Mouse (Mus musculus): Measurements from ENCODE around the gene Iqca.

The Iqca gene

DNA sequence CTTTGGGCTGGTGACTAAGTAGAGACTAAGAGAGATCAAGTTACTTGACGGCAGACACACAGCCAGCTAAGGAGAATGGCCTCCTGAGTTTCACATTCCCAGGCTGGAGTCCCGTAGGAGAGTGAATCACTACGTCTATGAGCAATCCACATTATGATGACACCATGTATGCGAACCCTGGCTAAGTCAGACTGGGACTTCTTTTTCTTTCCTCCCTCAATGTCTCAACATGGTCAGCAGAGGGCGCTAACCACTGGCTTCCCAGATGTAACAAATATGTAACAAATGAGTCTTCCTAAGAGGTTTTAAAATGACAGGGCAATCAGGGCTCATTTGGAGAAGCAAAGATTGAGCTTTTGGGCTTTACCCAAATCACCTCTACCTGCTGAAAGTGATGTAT, 101.9 kb downstream of the Iqca start:
- DNase-seq = peak; percentile 69

DNA sequence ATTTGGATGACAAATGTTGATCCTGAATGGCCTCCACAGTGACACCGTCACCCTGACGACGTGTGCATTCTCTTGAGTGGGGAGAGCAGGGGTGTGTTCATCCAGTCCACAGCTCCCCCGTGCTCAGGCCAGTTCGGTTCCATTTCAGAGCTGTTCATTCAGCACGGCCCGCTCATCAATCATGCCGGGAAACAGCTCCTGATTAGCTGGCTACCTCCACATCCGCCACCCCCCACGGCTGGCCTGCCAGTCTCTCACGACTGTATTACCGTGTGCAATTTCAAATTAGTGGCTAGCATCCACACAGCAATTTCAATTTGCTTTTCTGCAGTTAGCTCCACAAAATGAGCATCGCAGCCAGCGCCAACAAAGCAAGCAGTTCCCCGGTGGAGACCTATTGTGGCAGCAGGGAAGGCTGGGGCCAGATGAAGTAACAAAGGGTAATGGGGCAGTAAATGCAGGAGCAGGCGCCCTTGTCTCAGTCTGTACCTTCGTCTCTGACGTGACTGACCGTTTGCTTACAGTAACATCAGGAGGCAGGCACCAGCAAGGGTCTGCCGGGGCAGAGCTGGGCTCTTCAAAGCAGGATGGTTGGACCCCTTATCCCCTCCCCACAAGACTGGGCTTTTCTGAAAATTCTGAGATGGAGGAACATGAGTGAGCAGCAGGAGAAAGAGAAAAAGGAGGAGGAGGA, 103.0 kb downstream of the Iqca start:
- peak; percentile 24 for DNase-seq

DNA sequence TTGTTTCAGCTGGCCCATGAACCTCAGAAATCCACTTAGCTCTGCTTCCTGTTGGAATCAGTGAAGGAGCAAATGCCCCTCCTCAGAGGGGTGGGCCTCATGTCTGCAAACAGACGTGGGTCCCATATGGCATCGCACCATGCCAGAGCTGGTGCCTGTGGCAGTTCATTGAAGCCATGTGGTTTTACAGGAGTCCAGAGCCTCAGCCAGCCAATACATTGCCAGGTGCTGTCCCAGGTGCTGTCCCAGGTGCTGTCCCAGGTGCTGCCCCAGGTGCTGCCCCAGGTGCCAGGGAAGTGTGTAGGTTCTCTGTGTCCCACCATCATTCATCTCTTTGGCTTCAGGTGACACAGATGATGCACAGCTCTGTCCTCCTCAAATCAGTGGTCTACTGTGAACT, 124.9 kb downstream of the Iqca start:
- DNase-seq = peak; percentile 33

DNA sequence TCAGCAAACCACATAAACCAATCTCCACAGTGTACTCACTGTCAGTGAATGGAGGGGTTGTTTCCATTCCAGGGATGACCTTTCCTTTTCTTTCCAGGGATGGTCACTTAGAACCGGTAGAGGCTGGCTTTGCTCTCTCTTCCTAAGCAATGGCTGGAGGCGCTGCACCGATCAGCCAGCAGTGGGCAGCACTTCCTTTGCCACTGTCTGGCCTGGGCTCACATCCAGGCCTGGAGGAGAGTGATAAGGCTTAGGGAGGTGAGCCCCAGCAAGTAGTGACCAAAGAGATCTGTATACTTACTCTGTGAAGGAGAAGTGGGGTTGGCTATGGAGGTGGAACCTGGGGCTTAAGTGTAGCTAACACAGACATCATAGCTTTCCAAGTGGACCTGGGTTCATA, 126.3 kb downstream of the Iqca start:
- peak; percentile 65 for DNase-seq

DNA sequence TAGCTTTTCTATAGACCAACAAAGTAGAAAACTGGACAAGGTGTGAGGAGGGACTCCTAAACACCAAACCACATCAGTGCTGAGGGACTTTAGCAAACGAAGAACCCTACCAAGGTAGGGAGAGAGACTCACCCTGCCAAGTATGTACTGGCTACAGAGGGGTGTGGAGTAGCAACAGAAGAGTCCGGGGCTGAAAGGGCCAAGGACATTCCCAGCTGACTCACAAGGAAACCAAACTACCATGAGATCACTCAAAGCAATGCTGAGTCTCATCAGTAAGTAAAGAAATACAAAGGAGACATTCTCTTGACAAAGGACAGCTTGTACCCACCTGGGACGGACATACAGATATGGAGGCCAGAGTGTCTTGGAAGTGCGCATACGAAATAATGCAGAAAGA, 132.9 kb downstream of the Iqca start:
- DNase-seq = no peak

DNA sequence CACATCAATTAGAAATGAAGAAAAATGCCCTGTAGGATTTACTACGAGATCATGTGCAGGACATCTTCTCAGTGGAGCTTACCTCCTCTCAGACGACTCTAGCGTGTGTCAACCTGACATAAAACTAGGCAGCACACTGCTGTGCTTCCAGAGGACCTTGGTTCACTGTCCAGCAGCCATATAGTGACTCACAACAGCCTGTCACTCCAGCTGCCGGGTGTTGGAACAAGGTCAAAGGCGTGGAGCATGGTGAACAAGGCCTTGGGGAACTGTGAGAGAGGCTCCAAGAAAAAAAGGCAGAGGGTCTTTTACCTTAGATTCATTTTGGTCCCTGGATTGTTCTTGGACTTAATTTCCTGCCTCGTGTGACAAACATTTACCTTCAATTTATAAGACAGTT, 135.1 kb downstream of the Iqca start:
- DNase-seq = no peak

DNA sequence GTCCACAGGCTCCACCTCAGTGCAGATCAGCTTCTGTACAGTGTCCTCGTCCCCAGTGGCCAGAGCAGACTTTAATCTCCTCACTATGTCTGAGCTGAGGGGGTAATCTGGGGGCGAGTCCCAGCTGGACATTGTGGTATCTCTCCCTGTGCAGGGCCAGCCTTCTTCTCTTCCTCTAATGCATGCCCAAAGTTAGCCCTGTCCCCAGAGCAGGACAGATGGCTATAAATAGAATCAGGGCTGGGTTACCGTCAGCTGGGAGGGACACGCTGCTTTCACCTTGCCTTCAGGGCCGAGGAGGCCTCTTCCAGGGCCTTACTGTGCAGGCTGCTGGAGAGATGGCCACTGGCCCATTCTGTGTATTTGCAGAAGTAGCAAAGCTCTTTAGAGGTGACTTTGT, 138.8 kb downstream of the Iqca start, which contains the start of gene Asb18:
TSS of gene Asb18 (minus strand) at position 221 of the 400 bp plus-strand sequence.
- DNase-seq = no peak

DNA sequence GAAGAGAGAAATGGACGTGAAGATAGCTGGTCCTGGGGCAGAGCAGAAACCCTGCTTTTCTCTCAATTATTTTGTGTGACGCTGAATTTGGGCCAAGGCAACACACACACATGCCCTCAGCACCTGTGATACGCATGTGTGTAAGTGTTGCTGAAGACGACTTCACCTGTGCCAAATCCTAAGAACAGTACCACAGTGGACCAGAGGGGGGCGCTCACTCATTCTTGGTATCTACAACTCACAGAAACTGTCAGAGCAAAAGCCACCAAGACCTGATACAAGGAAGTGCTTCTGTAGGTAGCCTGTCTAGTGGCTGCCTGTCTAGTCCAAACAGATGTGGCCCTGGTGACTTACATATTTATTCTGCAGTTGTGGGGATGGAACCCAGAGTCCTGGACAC, 139.9 kb downstream of the Iqca start:
- DNase-seq = no peak

DNA sequence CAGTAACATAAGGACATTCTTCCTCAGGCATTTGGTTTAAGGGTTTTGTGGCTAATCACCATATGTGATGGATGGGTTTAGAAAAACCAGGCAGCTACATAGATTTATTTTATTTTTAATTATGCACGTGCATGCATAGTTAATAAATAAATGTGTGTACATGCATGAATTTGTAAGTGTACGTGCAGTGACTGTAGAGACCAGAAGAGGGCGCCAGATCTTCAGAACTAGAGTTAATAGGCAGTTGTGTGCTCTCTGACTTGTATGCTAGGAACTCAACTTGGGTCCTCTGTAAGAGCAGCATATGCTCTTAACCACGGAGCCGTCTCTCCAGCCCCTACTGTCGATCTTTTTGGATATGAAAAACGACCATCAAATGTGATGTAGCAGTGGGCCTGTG, 140.4 kb downstream of the Iqca start:
- DNase-seq = no peak

DNA sequence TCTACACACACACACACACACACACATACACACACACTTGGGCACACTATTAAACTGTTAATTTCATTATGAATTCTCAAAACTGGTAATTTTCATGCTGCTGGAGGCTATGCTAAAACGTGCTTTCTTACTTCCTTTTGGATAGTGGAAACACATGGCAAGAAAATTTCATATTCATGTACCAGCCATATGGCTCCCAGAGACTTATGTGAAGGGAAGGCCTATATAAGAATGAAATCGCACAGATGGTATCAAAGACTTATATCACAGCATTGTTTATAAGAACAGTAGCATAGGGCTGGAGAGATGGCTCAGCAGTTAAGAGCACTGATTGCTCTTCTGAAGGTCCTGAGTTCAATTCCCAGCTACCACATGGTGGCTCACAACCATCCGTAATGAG, 141.0 kb downstream of the Iqca start:
- DNase-seq = no peak

DNA sequence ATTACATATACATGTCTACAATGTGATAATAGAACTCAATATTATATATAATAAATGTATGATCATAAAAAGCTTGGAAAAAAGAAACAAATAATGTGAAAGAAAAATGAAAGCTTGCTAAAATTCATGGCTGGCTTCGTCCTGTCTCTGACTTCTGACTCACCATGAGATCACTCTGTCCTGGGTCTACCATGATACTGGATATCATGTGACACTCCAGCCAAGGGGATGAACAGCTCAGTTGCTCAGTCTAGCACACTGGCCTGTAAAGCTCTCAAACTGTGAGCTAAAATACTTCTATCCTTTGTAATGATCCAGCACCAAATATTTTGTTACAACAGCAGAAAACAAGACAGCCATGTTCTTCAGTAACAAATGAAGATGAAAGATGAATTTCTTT, 143.1 kb downstream of the Iqca start:
- DNase-seq = no peak

DNA sequence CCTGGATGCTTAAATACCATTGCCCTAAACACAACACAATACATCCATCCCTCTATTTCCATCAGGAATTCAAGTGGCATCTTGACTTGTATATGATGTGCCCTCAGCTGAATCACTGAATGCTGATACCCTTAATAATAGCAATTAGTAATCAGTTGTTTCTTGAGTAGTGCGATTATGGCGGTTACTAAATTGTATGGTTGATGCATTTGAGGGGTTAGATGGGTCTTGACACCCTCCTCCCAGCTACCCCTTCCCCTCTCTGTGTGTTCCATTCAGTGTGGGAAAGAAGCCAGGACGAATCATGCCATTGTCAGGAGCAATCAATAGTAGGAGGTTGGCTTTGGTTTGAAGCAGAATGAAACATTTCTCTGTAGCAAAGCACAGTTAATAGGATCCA, 144.0 kb downstream of the Iqca start:
- DNase-seq = no peak

DNA sequence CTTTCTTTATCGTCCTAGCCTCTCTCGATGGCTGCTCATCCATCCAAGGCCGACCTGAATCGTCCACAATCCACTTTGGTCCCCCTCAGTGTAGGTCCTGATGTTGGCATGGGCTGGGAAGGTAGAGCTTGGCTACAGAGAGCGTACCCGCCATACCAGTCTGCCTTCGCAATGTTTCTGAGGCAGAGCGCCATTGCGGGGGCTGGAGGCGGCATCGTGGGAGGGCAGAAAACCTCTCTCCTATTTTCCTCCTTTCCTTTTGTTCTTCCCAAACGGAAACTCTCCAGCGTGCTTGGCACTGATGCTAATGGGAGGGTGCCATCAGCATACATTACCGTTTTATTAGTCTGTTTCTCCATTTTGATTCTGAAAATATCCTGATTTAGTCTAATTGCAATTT, 146.5 kb downstream of the Iqca start:
- no peak for DNase-seq

DNA sequence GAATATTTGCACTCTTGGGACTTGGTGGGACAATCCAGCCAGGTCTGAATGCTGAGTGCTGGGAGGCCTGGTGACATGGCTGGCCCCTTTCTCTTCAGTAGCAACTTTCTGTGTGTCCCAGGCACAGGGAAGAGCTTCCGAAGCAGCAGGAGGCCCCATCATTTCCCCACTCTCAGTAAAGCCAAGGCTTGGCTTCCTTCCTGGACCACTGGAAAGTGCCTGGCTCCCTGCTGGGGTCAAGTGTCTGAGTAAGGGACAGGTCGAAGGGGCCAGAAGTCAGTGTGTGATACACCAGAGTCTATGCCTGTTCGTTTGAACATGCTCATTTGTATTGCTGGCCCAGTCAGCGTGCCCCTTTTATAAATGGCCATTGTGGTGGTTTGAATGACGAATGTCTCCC, 152.2 kb downstream of the Iqca start:
- no peak for DNase-seq

DNA sequence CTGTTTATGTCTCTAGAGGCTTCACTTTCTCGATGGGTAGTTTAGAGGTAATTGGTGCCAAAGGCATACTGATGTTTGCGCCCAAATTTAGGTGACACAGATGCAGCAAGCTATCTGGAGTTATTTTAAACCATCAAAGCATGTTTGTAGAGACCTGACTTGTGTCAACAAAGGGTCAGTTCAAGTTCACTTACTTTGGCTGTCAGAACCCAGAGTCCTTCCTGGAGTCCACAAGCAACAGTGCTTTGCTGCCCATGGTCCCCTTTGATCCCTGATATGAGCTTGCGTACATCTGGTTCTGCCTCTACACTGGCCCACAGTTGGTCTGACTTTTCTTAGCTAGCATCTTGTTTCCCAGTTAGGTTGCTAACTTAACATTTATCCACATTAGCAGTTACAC, 153.3 kb downstream of the Iqca start:
- DNase-seq = no peak

DNA sequence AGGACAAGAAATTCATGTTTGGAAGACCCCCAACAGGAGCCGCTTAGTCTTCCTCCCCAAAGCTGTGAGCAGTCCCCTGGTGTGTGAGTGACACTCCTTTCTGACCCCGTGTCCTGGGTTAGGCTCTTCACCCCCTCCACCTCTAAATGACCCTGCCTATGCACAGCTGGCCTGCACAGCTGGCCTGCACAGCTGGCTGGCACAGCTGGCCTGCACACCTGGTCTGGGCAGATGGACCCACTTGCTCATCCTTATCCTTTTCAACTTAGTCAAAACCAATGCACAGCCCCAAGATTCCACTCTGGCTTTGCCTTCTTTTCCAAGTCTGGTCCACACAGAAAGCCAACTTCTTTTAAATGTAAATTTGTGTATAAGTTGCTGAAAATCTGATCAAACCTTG, 154.5 kb downstream of the Iqca start:
- no peak for DNase-seq

DNA sequence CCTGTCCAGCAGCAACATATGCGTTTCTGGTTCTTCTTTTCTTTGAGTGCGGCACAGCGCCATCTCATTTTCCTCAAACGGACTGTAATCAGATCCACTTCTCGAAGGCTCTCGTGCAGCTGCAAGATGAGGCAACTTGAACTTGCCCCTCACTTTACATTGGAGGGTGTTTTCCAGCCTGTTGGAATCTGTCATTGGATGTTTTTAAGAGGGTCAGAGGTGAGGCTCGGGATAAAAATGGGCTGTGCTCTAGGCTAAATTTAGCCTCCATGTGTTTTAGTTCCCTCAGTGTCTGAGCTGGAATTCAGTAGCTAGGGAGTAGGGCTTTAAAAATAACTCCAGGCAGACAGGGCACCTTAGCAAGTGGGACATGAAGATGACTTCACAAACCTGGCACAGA, 155.1 kb downstream of the Iqca start:
- peak; percentile 22 for DNase-seq

DNA sequence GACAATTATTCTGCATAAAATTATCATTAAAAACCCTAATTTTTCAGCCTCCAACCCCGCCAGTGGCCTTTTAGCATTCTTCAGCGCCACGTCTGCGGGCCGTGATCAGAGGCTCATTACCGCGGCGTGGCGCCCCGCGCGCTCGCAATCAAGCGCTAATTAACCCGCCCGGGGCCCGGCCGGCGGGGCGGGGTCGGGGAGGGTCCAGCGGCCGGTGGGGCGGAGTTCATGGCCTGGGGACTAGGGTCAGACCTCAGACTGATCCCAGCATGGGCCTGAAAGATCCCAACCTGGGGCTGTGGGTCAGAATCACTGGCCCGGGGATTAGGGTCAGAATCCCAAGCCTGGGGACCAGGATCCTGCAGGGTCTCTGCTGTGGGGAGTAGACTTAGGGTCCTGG, 160.9 kb downstream of the Iqca start:
- DNase-seq = no peak
